Mouse (Mus musculus) heart, adult 8-10 months (tissue): ENCODE measurements around the gene Ntn5. TPM values are rescaled to one million over a fixed set of nuclear protein-coding genes. Genes with fewer than 3 reads are reported as not detected.
"Not testable (repeated sequence)": the region's sequence is repeated elsewhere in the genome, so short reads cannot be mapped to it uniquely, and the experiment has no call there.

ENCODE experiments used
- DNase-seq: peaks from one replicate; pipeline ENCODE4 v3.0.0; 2022; ENCODE audit warnings: low spot score
- total RNA-seq, 4 experiments: library from RNA; stranded (reverse); gene quantifications; 2 replicates each; pipeline ENCODE4 v1.2.4; 2022

Gene Ntn5
- under 1 TPM in 2 of 4 experiments, not detected in 2; 0.22 to 0.25 TPM for total RNA-seq

GRCm38 (mm10) chr7:45683396-45684050 is at the start of gene Ntn5:
Gene Ntn5, plus strand, starts transcription at chr7:45684022.
- DNase-seq: no peak

- DNase-seq: peak; percentile 70
Measured at GRCm38 (mm10) chr7:45634946-45635681, 48.7 kb upstream of the Ntn5 start.

DNA sequence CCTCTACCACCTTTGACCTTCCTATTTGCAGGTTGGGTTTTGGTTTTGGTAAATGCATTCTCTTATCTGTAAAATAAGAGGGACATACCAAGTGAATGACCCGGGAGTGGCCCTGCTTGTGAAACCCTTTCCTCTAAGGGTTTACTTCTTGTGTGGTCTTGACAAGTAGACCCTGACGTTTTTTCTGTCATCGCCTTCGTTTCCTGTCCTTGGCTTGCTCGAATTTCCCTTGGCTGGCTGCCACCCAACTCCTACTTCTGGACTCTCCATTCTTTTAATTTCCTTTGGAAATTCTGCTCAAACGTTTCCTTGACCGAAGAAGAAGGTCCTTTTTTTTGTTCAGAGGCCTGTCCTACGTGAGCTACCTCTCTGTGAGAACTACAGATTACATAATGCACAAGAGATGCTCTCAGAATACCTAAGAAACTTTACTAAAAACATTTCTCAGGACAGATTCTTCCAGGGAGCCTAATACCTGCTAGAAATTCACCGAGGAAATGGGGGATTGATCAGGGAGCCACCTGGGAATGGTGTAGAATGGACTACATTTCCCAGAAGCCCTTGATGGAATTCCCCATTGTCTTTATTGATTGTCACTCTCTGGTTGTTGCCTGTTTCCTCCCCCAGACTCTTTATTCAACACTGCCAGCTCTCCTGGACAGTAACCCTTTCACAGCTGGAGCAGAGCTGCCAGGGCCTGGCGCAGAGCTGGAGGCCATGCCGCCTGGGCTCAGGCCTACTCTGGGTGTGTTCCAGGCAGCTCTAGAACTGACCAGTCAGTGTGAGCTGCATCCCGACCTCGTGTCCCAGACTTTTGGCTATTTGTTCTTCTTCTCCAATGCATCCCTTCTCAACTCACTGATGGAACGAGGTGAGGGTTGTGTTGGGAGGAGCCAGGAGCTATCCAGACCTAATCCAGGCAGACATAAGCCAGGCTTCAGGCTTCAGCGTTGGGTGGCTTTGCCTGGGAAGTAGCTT is 47.8 kb upstream of the Ntn5 start:
- no peak for DNase-seq

DNA sequence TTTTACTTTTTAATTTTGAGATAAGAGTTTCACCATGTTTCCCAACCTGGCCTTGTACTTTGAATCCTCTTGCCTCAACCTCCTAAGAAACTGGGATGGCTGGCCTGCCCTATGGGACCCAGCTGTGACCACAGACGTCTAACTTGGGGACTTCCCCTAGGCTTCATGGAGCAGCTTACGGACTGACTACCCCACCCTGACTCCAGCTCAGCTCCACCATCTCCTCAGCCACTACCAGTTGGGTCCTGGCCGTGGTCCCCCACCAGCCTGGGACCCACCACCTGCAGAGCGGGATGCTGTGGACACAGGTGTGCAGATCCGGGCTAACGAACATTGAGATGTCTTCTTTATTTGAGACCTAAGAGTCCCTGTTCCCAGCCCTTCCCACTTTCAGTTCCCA is 46.1 kb upstream of the Ntn5 start:
- no peak for DNase-seq

DNA sequence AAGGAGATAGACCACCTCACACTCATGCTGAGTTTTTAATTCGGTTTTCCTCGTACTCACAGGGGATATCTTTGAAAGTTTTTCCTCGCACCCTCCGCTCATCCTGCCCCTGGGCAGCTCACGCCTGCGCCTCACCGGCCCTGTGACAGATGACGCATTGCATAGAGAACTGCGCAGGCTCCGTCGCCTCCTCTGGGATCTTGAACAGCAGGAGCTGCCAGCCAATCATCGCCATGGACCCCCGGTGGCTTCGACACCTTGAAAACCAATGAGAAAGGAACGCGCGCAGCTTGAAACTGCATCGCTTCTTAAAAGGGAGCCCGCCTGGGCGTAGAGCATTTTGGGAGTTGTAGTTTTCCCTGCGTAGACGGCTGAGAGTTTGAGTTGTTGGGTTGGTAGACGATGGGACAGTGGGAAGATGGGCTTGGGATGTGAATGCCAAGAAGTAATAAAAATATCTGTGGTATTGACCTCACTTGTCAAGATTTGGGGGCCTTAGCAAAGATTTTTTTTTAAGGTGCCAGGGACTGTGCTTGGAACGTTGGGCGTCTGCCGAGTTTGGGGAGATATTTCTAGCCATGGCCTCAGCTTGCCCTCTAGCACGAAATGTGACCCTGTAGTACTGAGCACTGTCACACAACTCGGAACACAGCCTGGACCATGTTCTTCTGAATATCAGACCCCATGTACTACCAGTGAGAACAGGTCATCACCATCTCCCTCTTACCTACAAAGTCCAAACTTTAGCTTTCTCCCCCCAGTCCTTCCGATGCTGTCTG is 45.0 kb upstream of the Ntn5 start:
- DNase-seq: peak; percentile 86

DNA sequence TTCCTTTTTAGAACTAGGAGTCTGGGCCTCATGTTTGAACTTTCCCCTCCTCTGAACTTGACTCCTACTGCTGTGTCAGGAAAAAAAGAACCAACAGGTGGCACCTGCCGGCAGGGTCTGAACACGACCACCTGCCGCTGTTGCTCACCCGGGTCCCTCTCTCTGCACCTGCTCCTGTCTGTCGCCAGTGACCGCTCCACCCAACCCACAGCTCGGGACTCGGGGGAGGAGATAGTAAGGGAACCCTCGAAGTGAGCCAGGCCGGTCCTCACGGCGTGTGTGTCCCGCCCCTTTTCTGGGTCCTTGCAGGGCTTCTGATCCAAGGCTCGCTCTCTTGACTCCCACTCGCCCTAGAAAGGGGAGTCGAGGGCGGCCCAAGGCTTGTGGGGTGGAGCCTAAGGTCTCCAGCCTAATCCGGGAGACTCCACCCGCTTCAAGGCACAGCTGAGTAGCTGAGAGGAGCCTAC is 44.2 kb upstream of the Ntn5 start, which contains the start of gene Mamstr:
Mamstr (plus strand) TSS at position 417 of the 467 bp plus-strand sequence.
- DNase-seq: no peak

DNA sequence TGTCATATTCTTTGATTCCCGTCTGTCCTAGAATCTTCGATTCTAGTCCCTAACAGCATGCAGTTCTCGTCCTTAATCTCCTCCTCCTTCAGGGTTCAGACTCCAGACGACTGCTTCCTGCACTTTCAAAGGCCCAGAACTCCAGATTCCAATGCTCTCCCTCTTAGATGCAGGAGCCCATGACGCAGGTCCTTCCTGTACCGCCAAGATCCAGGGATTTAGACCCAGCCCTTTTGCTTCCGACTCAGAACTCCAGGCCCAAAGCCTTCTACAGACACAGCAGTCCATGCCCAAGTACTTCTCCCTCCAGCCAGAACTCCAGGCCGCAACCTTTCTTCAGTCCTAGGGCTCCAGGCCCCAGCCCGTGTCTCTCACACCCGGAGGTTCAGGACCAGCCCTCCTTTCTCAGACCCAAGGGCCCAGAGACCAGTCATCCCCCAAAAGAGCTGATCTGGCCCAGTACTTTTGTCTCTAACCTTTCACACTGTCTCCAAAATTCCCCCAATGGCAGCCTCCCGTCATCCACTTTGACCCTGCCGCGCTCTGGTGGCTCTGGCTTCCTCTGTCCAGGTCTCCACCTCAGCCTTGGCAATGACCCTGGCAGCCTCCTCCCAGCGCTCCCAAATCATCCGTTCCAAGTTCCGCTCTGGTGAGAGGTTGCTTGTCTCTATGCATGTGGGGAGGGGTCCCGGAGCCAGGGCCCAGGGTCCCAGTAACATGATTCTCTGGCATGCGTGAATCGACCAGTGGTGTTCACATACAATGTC is 43.4 kb upstream of the Ntn5 start:
- DNase-seq: no peak

- no peak for DNase-seq
Measured at GRCm38 (mm10) chr7:45641391-45642040, 42.3 kb upstream of the Ntn5 start.

DNA sequence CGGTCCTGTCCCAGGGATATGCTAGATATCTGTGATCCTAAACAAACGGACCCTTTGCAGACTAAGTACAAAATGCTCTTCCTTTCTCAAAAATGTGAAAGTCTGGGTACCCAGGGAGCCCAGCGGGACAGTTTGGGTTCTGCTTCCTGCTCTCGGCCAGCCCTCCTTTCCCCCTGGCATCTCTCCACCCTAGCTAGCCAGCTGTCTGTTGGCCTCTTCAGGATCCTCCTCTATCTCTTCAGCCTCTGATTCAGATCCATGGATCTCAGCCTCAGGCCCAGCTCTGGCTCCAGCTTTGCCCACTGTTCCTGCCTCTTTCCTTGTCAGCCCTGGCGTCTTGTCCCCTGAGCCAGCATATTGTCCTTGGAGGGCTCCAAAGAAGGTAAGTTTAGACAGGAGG is 41.7 kb upstream of the Ntn5 start:
- DNase-seq: no peak

DNA sequence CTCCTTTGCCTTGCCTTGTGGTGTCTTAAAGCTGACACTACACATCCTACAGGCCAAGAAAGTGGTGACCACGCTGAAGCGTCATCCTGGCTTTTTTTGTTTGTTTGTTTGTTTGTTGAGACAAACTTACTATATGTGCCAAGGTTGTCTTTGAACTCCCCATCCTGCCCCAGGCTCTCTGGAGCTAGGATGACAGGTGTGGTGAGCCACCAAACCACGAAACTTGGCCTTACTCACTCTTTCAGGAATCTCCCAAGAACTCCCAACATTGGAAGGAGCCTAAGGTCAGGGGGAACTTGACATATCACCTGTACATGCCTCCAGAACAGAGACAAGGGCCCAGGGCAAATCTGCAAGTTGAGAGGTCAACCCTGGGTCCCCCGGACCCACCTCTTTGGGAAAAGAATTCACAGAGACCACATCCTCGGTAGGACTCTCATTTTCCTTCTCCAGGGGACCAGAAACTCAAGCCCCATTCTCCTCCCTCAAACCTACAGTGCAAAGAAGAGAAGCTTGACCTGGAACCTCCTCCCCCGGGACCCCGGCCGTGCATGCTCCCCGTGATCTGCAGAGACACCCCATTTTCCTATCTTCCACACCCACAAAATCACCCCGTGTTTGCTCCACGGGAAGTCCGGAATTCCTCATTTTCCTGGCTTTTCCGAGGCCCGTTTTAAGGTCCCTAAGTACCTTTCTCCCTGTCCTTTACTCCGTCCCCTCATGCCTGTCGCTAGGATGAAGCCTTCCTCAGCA is 41.1 kb upstream of the Ntn5 start:
- no peak for DNase-seq

- DNase-seq: peak; percentile 78
Measured at GRCm38 (mm10) chr7:45643441-45644178, 40.2 kb upstream of the Ntn5 start.

DNA sequence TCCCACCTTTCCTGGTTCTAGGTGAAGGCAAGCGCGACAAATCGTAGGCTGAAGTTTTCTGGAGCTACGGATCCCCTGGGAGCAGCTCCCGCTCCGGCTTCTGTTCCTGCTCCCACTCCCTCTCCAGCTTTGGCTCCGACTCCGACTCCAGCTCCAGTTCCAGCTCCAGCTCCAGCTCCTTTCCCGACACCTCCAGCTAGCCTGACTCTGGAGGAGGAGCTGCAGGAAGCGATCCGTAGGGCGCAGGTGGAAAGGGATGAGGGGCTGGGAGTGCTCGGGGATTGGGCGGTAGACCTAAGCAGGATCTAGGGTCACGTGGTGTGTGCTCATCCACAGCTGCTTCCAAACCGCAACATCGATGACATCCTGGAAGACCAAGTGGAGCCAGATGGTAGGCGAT is 39.6 kb upstream of the Ntn5 start:
- no peak for DNase-seq

DNA sequence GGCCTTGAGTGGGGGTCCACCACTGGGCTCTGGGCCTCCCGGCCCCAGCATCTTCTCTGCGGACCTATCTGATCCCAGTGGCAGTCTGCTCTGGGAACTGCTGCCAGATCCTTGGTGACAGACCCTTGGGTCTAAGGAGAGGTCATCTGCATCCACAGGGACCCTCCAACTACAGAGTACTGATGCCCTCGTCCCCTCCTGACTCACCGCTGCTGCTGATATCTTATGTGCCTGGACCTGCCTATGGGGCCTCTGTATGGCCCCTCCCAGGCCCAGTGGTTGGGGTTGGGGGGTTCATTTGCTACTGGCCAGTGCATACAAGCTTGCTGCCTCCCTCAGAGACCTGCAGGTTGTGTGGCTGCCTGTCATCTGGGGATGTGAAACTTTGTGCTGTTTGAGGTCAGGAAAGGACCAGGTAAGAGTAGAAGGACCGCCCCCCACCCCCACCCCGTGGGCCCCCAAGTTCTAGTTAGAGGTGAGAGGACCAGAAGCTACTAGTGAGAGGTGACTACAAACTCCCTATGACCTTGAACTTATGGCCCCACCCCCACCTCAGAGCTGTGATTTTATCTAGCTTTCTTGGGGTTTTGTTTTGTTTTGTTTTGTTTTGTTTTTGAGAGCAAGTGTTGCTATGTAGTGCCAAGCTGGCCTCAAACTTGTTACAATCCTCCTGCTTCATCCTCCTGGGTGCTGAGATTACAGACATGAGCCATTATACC is 38.8 kb upstream of the Ntn5 start:
- DNase-seq: no peak

- DNase-seq: no peak
Measured at GRCm38 (mm10) chr7:45645591-45645971, 38.2 kb upstream of the Ntn5 start.

DNA sequence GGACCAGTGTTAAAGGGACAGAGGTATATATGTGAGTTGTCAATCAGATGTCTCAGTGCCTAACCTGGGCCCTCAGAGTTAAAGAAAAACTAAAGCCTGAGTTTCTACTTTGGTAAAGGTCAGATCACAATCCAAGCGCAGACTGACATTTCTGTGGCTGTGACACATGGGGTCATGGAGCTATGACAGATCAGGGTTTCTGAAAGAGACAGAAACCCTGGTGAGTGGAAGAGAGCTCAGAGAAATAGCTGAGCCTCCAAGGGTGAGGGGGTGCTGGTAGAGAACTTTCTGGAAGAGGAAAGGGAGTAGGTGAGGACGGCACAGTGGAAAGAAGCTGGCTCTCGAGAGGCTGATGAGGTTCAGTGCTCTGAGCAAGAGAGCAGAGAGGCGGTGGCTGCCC is 37.2 kb upstream of the Ntn5 start:
- DNase-seq: no peak

DNA sequence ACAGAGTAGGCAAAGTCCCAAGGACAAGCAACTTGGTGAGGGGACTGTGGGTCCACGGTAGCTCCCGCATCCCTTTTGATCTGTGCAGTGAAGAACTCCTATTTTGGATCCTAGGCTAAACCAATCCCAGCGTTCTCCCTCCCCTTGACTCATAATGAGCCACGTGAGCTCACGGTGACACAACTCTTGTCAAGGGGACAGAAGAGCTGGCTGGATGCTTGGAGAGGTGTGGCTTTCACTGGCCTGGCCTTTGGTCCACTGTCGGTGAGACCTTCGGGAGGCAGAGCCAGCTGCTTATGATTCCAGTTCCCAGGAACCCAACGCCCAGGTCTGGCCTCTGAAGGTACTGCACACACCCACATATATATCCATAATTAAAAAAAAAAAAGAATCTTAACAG is 34.5 kb upstream of the Ntn5 start:
- no peak for DNase-seq

DNA sequence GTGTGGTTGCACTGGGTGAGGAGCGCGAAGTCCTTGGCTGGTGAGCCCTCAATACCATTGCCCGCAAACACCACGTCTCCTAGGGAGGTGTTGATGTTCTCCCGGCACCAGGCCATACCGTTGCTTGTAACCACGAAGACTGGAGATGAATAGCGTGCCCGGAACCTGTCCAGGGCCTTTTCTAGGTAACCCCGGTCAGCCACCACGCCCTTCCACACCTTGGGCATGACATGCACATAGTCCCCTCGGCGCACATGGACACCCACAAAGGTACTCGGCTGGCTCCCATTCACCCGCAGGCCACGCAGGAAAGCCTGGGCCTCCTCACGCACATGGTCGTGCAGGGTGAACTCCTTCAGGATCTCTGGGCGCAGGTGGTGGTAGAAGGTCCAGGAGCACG is 33.3 kb upstream of the Ntn5 start:
- DNase-seq: not testable (repeated sequence)
